ENCODE assay signal across 9 mouse cellular contexts in genomic region chr7:107749270-107749669, GRCm38 (mm10). TPM values are rescaled to one million over a fixed set of nuclear protein-coding genes. Genes with fewer than 3 reads are reported as not detected.
A peak's percentile ranks its signal among the peaks of the same experiment; 100 is the strongest.
DNase-seq lines count a peak whose midpoint lies in the region; ATAC-seq and TF ChIP-seq lines count a peak whose summit lies in the region.
"Had no signal": no experiment of that assay in that cellular context is flagged by ENCODE, and none has a peak within 500 bp of the region (broad histone marks: within the 10 kb centered on the region; RNA-seq: fewer than 3 reads in every experiment).

No protein-coding gene starts in this region.

- intact Hi-C loops in gastrocnemius, postnatal 36 days (cut with DNase I): no loop called here

- H3K27me3 ChIP-seq in midbrain, postnatal 0 days (ENCODE audit: insufficient read depth, low read length): no peaks in the 10 kb centered on the region

- H3K9me3 ChIP-seq in midbrain, postnatal 0 days (ENCODE audit: low read length): no peaks in the 10 kb centered on the region

- 1% methylated on average over 3 of the region's 3 CpGs for WGBS in midbrain, postnatal 0 days

- ATAC-seq in cerebellum, adult (ENCODE audit: insufficient number of reproducible peaks, low FRiP score, low TSS enrichment): no peak
- peak; percentile 87 for ATAC-seq in common myeloid progenitor, adult 5-6 weeks (replicated peaks; ENCODE audit: low read depth, poor library complexity, severe bottlenecking)
- ATAC-seq in hematopoietic stem cell, adult 5-6 weeks (replicated peaks in 1 of 2; ENCODE audit: insufficient read depth in 1 of 2, low FRiP score in 2 of 2, low TSS enrichment in 1 of 2, low read depth in 1 of 2, poor library complexity in 2 of 2, severe bottlenecking in 2 of 2): peak; percentile 60 to 71; a peak in 2 of 4 replicates
- peak; percentile 50; the same call in 1 of the 2 replicates for ATAC-seq in midbrain, postnatal 0 days (ENCODE audit: low FRiP score)

- peak; percentile 88 for TF ChIP-seq CTCF in midbrain, postnatal 0 days (IDR thresholded peaks at IDR 0.05)

- H3K4me2 ChIP-seq in midbrain, postnatal 0 days (ENCODE audit: low read depth, low read length, poor library complexity, severe bottlenecking): no peak overlapping the region

- H3K9ac ChIP-seq in midbrain, postnatal 0 days (replicated peaks; ENCODE audit: low read length, poor library complexity, severe bottlenecking): no peak overlapping the region

- H3K36me3 ChIP-seq in midbrain, postnatal 0 days (ENCODE audit: insufficient read depth, low read length): no peaks in the 10 kb centered on the region

- no peak overlapping the region for H3K27ac ChIP-seq in midbrain, postnatal 0 days (ENCODE audit: low read depth, low read length)

- peak; percentile 7 for DNase-seq in cerebellum, adult 9-10 months
- DNase-seq in A20 (ENCODE audit: low read depth, low spot score): peak; percentile 53
- DNase-seq in layer of hippocampus, postnatal 10 days (ENCODE audit: low spot score in 2 of 2): peak; percentile 52 to 62
- peak; percentile 75 for DNase-seq in midbrain, postnatal 0 days (ENCODE audit: low spot score)
- no peak for DNase-seq in gastrocnemius, postnatal 36 days

- H3K4me1 ChIP-seq in midbrain, postnatal 0 days (ENCODE audit: insufficient read depth, low read length): no peaks in the 10 kb centered on the region

- H3K4me3 ChIP-seq in midbrain, postnatal 0 days (ENCODE audit: low read depth, low read length): no peak overlapping the region

RNA-seq across cellular contexts. Expression of gene Cyb5r2, which starts 8.6 kb away (rescaled TPM):
- not detected in 2 replicates for total RNA-seq in common myeloid progenitor, adult 5-6 weeks (2017)
- not detected in 2 replicates for total RNA-seq in hematopoietic stem cell, adult 5-6 weeks (2017)
- total RNA-seq in layer of hippocampus, postnatal 10 days (2021): under 1 TPM in 1 of 2 experiments, not detected in 1; 0.30 TPM
- not detected in 2 replicates for total RNA-seq in midbrain, postnatal 0 days (2014; rRNA removed)
- polyA plus RNA-seq in midbrain, postnatal 0 days (2015; fragmentation: Nextera tagmentation; extraction: Ambion mirVana): 0.47 and 0.60 TPM in 2 replicates
- total RNA-seq in gastrocnemius, postnatal 36 days (2021): under 1 TPM; 0.23 to 0.30 TPM

RNA-seq across cellular contexts. Expression of gene Ovch2, which starts 51.7 kb away (rescaled TPM):
- not detected in 2 replicates for total RNA-seq in common myeloid progenitor, adult 5-6 weeks (2017)
- not detected in 2 replicates for total RNA-seq in hematopoietic stem cell, adult 5-6 weeks (2017)
- total RNA-seq in layer of hippocampus, postnatal 10 days (2021): not detected
- total RNA-seq in midbrain, postnatal 0 days (2014; rRNA removed): not detected in 2 replicates
- polyA plus RNA-seq in midbrain, postnatal 0 days (2015; fragmentation: Nextera tagmentation; extraction: Ambion mirVana): not detected in 2 replicates
- total RNA-seq in gastrocnemius, postnatal 36 days (2021): not detected
- polyA plus RNA-seq: liver, embryonic 16.5 days had no signal

Comparison
In these comparisons a context has a peak if more than half of its experiments do, and no peak if none do; other contexts are left out.
1. DNase-seq: peak in cerebellum, adult 9-10 months (single experiment), A20 (single experiment), layer of hippocampus, postnatal 10 days (2 of 2) and midbrain, postnatal 0 days (single experiment); none in gastrocnemius, postnatal 36 days (0 of 2).